Mouse (Mus musculus): ENCODE measurements around the gene Chgb. TPM values are rescaled to one million over a fixed set of nuclear protein-coding genes. Genes with fewer than 3 reads are reported as not detected.

Gene Chgb
- 401 and 1,045 TPM in 2 replicates for polyA plus RNA-seq (2015; fragmentation: Nextera tagmentation; extraction: Ambion mirVana)

DNA sequence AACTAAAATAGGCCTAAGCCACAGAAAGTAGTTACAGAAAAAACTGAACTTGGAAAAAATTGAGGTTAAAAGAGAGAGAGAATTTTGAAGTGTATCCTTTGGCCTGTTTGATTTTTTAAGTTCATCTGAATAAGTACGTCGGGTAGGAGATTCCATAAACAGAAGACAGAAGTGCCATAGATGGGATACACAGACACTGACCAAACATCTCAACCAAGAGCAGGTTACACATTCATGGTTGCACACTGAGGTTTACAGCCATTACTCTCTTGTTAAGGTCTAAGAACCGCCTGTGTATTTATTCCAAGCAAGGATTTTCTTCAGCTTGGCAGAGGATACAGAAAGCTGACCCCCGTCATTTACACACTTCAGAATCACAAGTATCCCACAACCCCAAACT lies at the start of gene Chgb:
Gene Chgb (plus strand): TSS at position 301 of the 400 bp plus-strand sequence.

DNA sequence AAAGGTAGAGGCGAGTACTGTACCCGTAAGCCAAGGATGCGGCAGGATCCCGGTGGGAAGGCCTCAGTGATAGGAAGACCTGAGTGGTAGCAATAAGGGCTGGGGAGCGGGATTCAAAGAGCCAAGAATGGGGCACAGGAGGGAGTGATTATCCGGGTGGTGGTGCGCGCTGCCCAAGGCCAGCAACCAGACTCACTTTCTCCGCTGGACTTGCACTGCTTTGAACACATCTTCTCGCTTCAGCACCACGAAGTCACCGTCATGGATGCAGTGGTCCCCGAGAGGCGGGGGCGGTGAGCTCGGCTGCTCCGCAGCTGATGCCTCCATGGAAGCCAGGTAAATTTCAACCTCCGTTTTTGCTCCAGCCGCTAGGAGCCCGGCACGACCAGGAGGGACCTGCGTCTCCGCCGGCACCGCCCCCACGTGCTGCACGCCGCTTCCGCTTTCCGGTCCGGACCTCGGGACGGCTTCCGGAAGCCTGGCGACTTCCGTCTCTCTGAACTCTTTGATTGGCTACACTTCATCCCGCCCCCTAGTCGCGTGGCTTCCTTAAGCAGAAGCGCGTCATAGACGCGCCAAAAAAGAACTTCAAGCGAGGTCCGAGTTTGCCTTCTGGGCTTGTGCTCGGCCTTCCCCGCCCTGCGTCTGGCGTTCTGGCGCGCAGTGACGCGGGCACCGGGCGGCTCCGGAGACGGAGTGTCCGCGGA lies 34.7 kb downstream of the Chgb start, which contains the start of the genes Trmt6 and Mcm8:
Gene Trmt6 (minus strand): TSS at position 448 of the 707 bp plus-strand sequence.
Gene Mcm8 (plus strand): TSS at position 534 of the 707 bp plus-strand sequence.

Other genes with a start within 250 kb of the Chgb start
- 41.5 and 51.7 TPM in 2 replicates for gene Gpcpd1, start 193.5 kb upstream of the Chgb start, polyA plus RNA-seq (2015; fragmentation: Nextera tagmentation; extraction: Ambion mirVana)
- 20.7 and 29.1 TPM in 2 replicates for gene Shld1, start 94.3 kb upstream of the Chgb start, polyA plus RNA-seq (2015; fragmentation: Nextera tagmentation; extraction: Ambion mirVana)
- 24.5 and 38.0 TPM in 2 replicates for gene Trmt6, start 34.8 kb downstream of the Chgb start, polyA plus RNA-seq (2015; fragmentation: Nextera tagmentation; extraction: Ambion mirVana)
- gene Mcm8, start 34.9 kb downstream of the Chgb start, polyA plus RNA-seq (2015; fragmentation: Nextera tagmentation; extraction: Ambion mirVana): 4.3 and 6.7 TPM in 2 replicates
- gene Crls1, start 65.4 kb downstream of the Chgb start, polyA plus RNA-seq (2015; fragmentation: Nextera tagmentation; extraction: Ambion mirVana): 52.5 and 60.1 TPM in 2 replicates
- 9.1 and 12.7 TPM in 2 replicates for gene Lrrn4, start 99.6 kb downstream of the Chgb start, polyA plus RNA-seq (2015; fragmentation: Nextera tagmentation; extraction: Ambion mirVana)
- 0.80 and 0.86 TPM in 2 replicates for gene Fermt1, start 164.6 kb downstream of the Chgb start, polyA plus RNA-seq (2015; fragmentation: Nextera tagmentation; extraction: Ambion mirVana)

All from adrenal gland, postnatal 0 days (tissue).